Mouse (Mus musculus): ENCODE data around the gene Adamts17.

GRCm38 (mm10) chr7:66842021-66842420 is 2.5 kb downstream of the Adamts17 start:
- peak; percentile 57; the same call in 1 of the 2 replicates for TF ChIP-seq CTCF (IDR thresholded peaks at IDR 0.05; ENCODE audit: extremely low read depth, insufficient read length, insufficient replicate concordance, low read depth, low read length)
- no peak for TF ChIP-seq POLR2A (IDR thresholded peaks at IDR 0.05; ENCODE audit: low read depth, low read length)
